Mouse (Mus musculus): Measurements from ENCODE around the gene Dync1li2.

DNA sequence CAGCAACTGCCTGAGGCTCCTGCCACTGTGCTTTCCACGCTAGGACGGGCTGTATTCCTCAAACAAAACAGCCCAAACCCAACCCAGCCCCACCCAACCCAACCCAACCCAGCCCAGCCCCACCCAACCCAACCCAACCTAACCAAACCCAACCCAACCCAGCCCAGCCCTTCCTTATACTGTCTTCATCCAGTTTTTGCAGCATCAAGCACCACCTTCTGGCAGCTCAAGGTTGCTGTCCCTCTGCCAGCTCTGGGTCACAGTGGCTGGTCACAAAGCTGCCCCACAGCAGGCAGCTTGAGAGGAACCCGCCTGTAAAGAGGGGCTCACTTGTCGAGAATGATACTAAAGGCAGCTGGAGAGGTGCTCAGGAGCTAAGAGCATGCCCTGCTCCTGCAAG lies 8.6 kb downstream of the Dync1li2 start:
- no peak for TF ChIP-seq SRF (IDR thresholded peaks at IDR 0.05; ENCODE audit: control insufficient read depth, insufficient read length, low read depth)
- TF ChIP-seq POLR2AphosphoS2 (IDR thresholded peaks at IDR 0.05; ENCODE audit: insufficient read length, low read depth), result no peak
- TF ChIP-seq POLR2A (IDR thresholded peaks at IDR 0.05; ENCODE audit: insufficient read length, low read depth), result no peak
- TF ChIP-seq CEBPB (IDR thresholded peaks at IDR 0.05; ENCODE audit: insufficient read depth, poor library complexity, severe bottlenecking), result no peak
- no peak for TF ChIP-seq MYOG (IDR thresholded peaks at IDR 0.05; ENCODE audit: control insufficient read depth in 1 of 3, insufficient read depth in 1 of 3, insufficient read length in 2 of 3, low read depth in 2 of 3)
- TF ChIP-seq USF1 (IDR thresholded peaks at IDR 0.05; ENCODE audit: low read depth), result no peak
- no peak for TF ChIP-seq TCF3 (IDR thresholded peaks at IDR 0.05; ENCODE audit: insufficient read length, low read depth)

All from myocyte (in vitro differentiated cells).